Mouse (Mus musculus) heart, adult 8-10 months (tissue): ENCODE data around the gene Bahd1. TPM values are rescaled to one million over a fixed set of nuclear protein-coding genes. Genes with fewer than 3 reads are reported as not detected.

Experiments used
- DNase-seq: peaks from one replicate; pipeline ENCODE4 v3.0.0; 2022; ENCODE audit warnings: low spot score
- total RNA-seq, 4 experiments: library from RNA; stranded (reverse); gene quantifications; 2 replicates each; pipeline ENCODE4 v1.2.4; 2022

Bahd1 gene
- total RNA-seq: 10 to 100 TPM; 14.0 to 21.2 (median 15.9) TPM

DNA sequence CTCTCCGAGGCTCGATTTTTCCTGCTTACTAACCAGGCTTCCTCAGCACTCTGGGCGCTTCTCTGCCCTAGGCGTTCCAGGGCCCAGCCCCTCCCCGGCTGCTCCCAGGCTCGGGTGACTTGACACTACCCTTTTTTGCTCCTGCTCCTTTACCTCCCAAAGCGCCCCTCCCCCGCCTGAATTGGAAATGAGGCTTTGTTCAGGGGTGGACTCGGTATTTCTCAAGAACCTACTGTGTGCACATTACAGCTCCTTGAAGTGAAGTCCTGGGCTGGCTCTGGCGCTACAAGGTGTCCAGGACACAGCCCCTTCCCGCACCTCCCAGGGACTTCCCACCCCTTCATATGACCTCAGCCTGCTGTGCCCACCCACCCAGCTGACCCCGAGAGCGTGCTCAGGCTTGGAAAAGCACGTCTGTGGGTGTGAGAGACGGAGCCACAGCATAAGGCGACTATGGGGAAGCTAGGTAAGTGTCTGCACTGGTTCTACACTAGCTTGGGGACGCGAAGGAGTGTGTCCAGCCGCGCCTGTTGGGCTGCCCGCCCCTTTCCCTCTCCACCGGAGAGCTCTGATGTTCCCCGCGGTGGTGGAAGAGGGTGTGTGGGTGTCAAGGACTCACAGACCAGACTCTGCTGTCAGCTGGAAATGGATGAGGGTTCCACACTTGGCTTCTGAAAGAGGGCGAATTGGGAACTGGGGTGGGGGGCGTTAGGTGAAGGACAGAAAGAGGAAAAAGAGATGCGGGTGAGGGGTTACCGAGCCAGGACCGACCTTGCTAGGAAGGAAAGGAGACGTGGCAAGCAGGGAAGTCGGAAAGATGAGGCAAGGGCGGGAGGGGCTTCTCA is at the start of gene Bahd1:
Gene Bahd1 (plus strand): TSS at position 397 of the 845 bp plus-strand sequence.
- no peak for DNase-seq

DNA sequence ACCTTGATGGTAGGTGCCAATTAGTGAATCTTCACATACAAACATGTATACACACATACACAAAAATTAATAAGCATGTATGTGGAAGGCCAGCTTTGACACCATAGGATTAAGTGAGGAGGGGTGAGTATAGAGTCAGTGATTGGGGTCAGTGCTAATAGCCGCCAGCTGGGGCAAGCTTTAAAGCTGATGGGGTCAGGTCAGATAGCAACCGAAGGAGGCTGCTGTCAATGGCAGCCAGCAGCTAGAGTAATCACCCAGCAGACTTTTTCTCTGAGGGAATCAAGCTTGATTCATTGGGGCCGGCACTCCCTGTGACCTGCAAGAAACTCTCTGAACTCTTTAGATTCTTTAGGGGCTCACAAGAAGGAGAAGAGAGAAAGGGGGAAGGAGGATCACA is 48.4 kb upstream of the Bahd1 start:
- DNase-seq: no peak

DNA sequence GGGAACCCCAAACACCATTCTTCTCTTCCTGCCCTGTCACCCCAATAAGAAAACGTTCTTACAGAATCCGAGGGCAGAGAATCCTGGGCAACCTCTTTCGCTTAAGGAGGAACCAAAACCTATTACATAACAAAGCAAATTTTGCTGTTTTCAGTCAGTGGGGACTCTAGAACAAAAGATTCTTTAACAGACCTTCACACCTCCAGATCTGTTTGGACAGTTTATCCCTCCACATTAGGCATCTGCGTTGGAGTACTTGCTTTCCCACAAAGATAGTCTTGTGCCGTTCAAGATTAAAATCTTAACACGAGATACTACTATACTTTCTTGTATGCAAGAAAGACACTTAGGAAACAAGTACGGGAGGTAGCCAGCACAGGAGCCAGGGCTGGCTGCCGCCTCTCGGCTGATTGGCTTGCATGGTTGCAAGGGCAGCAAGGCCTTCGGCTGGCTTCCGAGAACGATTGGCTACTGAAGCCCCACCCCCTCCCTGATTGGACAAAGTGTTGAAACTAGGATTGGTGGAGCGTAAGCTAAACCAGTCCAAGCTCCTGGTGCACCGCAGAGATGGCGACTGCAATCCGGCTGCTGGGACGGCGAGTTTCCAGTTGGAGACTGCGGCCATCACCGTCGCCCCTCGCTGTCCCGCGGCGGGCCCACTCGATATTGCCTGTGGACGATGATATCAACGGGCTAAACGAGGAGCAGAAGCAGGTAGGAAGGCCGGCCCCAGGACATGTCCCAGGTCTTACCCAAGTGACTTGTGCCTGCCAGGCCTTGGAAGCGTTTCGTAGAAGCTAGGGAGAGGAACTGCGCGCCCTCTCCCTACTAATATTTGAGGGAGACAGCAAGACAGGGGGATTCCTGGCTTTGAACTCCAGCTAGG is 38.5 kb upstream of the Bahd1 start, which contains the start of gene Ivd:
Gene Ivd (plus strand): TSS at position 501 of the 886 bp plus-strand sequence.
- DNase-seq: peak; percentile 95

DNA sequence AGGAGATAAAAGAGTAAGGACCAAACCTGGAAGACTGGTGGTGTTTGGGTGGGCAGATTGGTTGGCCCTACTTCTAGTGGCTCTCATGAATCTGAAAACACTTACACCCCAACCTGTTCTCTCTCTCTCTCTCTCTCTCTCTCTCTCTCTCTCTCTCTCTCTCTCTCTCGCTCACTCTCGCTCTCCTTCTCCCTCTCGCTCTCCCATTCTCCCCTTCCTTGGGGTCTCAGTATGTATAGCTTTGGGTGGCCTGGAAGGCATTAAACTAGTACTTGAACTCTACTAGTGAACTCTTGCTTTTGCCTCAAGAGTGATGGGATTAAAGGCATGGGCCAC is 37.9 kb upstream of the Bahd1 start:
- no peak for DNase-seq

DNA sequence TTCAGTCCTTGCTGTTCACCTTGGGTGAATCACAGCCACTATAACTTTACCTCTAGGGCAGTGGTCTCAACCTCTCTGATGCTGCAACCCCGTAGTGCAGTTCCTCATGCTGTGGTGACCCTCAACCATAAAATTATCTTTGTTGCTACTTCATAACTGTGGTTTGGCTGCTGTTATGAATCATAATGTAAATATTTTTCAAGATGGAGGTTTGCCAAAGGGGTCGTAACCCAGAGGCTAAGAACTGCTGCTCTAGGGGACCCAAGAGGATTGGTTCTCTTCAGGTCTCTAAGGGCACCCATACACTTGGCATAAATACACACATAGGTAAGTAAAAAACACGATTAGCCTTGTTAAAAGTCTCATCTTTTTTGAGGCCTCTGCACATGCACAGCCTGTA is 29.6 kb upstream of the Bahd1 start:
- no peak for DNase-seq

DNA sequence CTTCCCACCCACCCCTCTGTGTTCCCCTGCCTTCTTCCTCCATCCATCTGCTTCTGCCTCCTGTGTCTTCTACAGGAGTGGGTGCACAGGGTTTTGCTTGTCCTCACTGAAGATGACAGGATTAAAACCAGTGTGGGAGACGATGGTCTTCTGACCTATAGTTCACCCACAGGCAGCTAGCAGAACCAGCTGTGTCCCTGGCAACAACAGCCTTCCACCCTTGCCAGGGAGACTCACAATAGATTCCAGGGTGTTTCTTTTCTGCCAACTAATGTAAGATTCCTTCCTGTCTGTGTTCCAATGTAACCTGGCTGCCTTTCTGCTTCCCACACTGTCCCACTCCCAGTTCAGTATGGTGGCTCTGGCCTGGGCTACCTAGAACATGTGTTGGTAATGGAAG is 29.1 kb upstream of the Bahd1 start:
- no peak for DNase-seq

DNA sequence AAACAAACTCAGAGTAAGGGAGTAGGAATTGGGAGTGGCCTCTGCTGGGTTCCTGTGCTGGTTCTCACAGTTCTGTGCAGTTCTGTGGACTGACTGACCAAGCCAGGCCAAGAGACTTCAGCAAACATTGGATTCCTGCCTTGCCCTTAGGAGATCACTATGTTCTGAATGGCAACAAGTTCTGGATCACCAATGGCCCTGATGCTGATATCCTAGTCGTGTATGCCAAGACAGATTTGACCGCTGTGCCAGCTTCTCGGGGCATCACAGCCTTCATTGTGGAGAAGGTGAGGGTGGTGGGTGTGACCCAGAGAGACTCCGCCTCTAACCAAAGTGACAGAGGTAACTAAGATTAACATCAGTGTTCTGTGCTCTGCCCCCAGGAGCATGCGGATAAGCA is 27.2 kb upstream of the Bahd1 start:
- peak; percentile 40 for DNase-seq

DNA sequence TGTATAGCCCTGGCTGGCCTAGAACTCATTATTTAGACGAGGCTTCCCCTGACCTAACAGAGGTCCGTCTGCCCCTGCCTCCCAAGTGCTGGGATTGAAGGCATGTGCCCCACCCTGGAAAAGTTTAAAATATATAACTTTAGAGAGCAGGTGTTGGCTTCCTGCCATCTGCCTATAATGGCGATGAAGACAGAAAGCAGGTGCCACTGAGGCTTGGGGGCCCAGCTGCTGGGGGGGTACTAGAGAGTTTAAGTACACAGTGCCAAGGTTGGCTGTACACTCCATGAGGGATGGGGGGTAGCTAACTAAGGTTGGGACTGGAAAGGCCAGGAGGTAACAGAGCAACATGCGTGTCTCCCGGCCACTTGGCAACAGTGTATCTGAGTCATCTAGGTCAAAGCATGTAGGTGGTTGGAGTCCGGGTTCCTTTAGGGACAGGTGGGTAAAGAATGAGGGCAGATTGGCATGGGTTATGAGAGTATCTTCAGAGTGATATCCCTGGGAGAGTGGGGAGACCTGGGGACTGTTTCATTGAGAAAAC is 26.2 kb upstream of the Bahd1 start:
- DNase-seq: no peak

DNA sequence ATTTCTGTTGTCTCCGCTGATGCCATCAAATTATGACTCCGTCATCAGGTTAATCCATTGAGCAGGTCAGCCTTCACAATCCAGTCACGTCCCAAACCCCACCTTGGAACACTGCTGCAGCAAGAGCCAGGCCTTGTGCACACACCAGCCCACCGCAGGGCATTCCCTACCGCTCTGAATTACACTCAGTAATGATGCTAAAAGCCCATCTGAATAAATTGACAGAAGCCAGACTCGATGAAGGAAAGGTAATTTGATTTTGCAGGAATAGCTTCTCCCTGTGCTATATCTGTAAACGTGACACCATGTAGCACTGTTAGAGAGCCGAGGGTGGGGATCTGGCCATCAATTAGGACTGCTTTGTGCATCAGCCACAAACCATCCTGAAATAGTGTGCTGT is 24.9 kb upstream of the Bahd1 start:
- no peak for DNase-seq

DNA sequence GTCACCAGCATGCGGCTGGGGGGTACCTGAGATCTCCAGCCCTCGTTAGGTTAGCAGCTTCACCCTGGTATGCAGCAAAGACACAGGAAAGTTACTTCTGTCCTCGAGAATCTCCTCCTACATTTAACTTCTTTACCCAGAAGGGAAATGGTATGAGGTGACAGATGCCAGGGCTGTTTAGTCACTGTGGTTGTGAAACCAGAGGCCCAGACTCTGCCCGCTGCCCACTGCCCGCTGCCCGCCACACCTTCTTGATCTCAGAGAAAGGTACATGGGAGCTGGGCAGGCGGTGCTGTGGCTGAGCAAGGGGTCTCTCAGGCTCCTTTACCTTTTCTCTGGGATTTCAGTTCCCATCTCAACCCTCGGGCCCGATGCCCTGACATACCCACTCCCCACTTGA is 23.7 kb upstream of the Bahd1 start:
- DNase-seq: no peak

DNA sequence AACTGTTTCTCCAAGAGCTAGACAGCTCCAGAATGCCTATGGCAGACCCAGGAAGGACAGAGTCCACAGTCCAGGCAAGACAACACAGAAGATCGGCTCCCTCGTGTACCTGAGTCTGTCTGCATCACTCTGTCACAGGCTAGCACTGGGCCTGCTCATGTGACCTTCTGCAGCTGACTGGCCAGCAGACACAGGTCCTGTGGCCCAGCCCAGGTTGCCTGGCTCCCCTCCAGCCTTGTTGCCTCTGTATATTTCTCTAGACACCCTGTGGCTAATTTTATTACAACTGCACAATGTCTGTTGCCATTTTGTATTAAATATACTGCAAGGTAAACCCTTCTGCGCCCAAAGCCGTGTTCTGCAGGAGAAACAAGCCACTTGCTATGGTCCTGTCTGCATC is 19.2 kb upstream of the Bahd1 start:
- no peak for DNase-seq

DNA sequence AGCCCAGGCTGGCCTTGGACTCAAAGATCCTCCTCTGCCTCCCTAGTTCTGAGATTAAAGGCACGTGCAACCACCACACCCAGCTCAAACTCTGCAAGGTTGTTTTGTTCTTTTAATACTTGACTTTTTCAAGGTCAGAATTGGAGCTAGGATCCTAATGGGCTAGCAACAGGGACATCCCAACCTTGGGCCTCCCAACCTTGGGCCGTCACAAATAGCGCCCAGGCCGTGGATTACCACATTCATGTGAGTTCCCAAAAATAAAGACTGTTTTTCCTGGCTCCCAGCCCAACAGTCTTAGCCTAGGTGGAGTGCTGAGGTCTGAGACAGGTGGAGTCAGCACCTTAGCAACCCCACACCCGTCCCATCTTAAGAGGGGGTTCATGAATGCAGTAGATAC is 18.2 kb upstream of the Bahd1 start:
- no peak for DNase-seq

DNA sequence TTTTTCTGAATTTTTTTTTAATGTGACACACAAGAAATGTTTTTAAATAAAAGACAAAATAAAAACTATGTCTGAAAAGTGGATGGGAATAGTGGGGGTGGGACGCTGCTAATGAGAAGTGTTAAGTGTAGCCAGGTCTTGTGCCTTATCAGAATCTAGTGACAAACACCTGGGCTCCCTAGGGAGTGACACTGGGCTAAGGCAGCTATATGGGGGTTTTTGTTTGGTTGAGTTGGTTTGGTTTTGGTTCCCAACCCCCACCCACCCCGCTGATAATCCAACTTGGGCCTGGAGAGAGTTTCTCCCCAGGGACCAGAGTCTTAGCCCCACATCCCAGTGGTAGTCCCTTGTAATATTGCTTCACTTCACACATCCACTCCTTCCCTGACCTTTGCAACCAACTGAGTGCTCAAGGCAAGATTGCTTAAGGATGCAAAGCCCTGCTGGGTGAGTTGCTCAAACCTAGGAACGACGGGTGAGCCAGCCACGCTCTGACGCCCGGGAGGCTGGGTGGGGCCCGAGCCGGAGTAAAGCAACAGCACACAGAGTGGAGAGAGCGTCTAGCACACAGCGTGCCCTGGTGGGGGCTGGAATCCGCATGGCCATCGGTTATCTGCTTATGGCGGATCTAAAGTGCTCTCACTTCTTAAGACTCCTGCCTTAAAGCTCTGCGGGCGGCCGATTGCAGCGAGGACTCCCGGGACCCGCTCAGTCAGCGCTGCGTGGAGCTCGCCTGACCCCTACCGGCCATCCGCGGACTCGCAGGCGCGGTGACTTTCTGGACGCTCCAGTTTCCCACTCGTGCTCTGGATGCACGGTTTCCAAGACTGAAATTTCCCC is 17.1 kb upstream of the Bahd1 start:
- peak; percentile 87 for DNase-seq

DNA sequence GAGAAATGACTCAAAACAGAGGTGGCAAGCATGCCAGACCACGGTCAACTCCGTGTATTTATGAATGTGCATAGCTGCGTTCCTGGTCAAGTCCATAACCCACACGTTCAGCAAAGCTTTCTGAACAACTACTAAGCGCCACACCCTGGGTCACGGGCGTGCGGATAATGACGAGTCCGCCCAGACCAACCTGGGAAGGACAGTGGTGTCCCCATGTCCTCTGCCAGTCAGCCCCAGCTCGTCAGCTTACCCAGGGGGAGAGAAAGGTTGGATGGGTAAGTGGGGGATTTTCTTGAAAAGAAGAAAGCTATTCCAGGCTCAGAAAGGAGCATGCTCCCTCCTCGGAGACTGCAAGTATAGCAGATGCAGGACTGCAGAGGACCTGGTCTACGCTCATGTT is 12.7 kb upstream of the Bahd1 start:
- DNase-seq: no peak

DNA sequence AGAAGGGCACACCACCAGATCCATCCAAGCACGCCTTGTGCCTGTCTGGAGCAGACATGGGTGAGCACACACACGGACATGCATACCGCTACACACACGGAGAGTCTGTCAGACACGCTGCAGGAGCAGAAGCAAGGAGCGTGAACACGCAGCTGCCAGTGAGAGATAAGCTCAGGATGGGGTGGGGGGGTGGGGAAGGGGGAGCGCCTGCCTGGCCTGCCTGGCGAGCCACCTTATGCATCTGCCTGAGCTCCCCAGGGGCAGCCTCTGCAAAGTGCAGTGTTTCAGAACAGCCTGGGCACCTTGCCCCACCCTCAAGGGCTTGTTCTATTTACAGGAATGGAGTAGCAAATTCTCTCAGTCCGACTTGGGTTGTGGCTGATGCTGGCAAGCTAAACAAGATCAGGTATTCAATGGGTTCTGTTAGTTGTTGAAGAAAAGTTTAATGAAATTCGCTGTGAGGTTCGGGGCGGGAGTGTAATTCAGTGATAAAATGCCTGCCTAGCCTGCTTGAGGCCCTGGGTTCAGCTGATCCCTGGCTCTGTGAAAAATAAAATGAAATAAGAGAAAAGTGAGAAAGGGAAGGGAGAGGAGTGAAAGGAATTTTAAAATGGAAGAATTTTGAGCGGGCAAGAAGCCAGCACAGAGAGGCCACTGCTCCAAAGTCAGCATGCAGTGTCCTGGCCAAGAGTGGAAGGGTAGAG is 12.2 kb upstream of the Bahd1 start:
- no peak for DNase-seq

DNA sequence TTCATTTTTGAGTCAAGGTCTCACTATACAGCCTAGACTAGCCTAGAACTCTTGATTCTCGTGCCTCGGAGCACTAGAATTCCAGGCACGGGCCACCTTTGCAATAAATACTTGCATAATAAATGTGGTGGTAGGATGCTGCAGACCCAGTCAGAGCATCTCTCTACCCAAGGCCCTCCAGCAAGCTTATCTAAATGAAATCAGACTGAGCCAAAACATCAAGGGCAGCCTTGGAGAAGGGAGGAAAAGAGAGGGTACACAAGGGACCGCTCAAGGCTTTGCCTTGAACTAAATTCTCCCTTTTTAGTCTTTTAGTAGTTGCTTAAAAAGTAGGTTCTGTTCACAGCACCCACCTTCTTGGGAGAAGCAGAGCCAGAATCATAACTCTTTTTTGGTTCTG is 9.0 kb upstream of the Bahd1 start:
- no peak for DNase-seq

DNA sequence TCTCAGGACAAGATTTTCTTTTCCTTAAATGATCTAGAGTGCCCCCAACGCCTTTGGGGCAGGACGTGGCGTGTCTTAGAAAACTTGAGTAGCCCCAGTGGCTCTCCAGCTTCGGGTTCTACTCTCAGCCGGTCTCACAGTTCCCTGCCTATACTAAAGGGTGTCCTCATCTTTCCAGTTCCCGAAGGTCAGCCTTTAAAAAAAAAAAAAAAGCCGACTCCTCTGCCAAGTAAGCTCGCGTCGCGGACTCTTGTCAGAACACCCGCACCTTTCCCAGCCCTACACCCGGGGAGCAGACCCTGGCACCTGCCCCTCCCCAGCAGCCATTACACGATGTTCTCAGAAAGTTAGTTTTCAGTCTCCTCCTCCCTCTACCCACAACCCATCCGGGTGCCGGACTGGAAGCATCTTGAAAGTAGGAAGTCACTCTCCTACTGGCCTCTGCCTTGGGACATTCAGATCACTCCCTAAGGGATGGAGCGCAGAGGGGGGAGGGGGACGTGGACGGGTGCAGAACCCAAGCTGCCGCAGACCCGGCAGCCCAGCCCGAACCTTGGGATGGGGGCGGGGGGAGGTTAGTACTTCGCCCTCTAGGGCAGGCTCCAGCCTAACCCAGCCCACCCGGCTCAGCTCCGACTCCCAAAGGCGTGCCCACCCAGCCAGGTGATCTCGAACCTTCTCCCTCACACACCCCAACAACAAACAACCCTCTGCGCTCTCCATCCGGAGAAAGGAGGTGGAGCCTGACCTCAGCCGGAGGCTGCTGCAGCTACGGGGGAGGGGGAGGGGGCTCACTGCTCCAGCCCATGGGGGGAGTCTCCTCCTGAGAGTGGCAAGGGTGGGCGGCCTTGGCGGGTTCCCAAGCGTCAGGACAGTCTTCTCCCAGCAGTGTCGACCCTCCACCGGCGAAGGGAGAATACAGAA is 3.9 kb upstream of the Bahd1 start:
- DNase-seq: peak; percentile 55

DNA sequence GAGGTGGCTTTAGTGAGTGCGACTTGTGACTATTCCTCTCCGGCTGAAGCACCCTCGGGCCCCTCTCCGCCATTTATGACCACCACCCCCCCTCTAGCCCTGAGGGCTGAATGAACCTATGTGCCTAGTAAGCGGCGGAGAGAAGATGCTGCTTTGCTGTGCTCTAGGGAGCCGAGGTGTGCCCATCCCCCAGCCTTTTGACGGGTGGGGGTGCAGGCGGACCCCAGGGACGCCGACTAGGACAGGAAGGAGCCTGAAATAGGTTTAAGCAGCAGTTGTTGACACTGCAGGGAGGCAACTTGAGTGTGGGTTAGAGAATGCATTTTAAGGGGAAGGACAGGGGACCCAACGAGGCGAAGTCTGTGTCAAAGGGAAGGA is 3.3 kb upstream of the Bahd1 start:
- DNase-seq: no peak

DNA sequence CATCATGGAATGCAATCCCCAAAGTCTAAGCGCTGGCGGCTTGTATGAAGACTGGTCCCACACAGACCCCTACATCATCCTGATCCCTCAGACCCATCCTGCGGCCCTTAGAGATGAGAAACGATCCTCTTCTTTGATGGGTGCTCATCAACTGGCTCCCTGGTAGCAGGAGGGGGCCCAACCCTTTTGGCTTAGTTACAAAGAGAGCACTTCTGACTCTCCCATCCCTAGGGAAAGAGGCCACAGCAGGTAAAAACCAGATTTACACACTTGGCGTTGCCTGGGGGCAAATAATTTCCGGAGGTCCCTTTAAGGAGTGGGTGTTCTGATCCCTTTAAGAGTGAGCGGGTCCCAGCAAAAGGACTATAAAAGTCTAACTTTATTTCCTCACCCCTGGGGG is 2.8 kb upstream of the Bahd1 start:
- no peak for DNase-seq

DNA sequence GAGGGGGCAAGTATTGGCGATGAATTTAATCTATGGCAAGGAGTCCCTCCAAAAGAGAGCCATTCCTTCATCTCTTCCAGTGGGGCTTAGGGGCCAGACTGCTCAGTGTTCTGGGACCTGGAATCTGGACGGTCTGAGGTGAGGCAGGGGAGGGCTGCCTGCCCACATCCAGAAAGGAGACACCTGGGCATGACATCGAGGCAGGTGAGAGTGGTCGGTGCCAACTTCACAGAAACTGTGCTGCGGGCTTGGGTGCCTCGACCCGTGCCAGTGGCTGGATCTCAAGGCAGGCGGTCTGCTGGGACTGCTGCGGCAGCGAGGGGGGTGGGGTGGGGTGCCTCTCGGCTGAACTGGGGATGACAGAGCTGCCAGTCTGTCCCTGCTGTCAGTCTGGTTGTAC is 2.4 kb upstream of the Bahd1 start:
- DNase-seq: no peak
